Comparison of ENCODE assay signal across 9 mouse cellular contexts in the genomic region with DNA sequence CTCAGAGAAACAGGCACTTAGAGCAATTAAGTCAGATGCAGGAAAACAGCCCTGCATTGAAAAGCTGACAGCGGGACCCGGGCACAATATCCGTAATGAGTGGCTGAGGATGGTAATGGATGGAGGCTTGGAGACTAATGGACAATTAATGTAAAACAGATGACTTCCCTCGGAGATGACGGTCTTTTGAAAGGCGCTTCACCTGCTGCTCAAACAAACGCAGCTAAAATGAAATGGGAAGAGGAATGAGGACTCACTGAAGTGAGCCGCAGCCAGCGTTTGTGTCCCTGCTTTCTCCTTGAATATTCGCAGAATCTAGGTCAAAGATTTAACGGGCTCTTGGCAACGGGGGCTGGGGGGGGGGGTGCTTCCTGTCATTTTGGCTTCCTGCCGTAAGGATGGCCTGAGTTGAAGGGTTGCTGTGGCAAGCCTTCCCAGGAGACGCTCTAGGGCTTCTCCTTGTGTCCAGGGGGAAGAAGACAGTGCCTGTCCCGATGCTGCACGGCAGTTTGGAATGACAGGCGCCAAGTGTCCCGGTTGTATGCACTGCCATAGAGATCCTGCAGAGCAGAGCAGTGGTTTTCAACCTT.
DNase-seq lines count a peak whose midpoint lies in the region; ATAC-seq lines count a peak whose summit lies in the region.
"Had no signal": no experiment of that assay in that cellular context is flagged by ENCODE, and none has a peak within 500 bp of the region (broad histone marks: within the 10 kb centered on the region; RNA-seq: fewer than 3 reads in every experiment).

No protein-coding gene starts in this region.

- peak overlapping the region; percentile 42 for H3K9ac ChIP-seq in forebrain, embryonic 15.5 days (replicated peaks)
- no peak overlapping the region for H3K9ac ChIP-seq in intestine, embryonic 16.5 days (ENCODE audit: low read depth, low read length)

- peak; percentile 87 for DNase-seq in heart, adult 11 months
- no peak for DNase-seq in heart, adult 8-10 months (ENCODE audit: low spot score)
- DNase-seq in cerebellum, adult 11-12 months: peak; percentile 31
- DNase-seq in mesoderm, embryonic 11.5 days (ENCODE audit: low read depth, low spot score): peak; percentile 62
- no peak for DNase-seq in urinary bladder, adult 2 months (ENCODE audit: low spot score)
- DNase-seq in ovary, postnatal 36 days (ENCODE audit: low spot score): no peak

- H3K27ac ChIP-seq in forebrain, embryonic 15.5 days (replicated peaks): peak overlapping the region; percentile 74
- H3K27ac ChIP-seq in intestine, embryonic 16.5 days (ENCODE audit: low read length): no peak overlapping the region

- H3K9me3 ChIP-seq in forebrain, embryonic 15.5 days: no peaks in the 10 kb centered on the region
- H3K9me3 ChIP-seq in intestine, embryonic 16.5 days (ENCODE audit: control insufficient read depth, low read length): no peaks in the 10 kb centered on the region

- H3K36me3 ChIP-seq in forebrain, embryonic 15.5 days: no peaks in the 10 kb centered on the region
- no peaks in the 10 kb centered on the region for H3K36me3 ChIP-seq in intestine, embryonic 16.5 days (ENCODE audit: control insufficient read depth, insufficient read depth, low read length)

- 3% methylated on average over 18 of the region's 18 CpGs for WGBS in forebrain, embryonic 15.5 days
- WGBS in intestine, embryonic 16.5 days: 20% methylated on average over 18 of the region's 18 CpGs

- no peaks in the 10 kb centered on the region for H3K27me3 ChIP-seq in forebrain, embryonic 15.5 days
- H3K27me3 ChIP-seq in intestine, embryonic 16.5 days (replicated peaks; ENCODE audit: control insufficient read depth, insufficient read depth, low read length): no peaks in the 10 kb centered on the region

- peaks cover 22% of the 10 kb centered on the region for H3K4me1 ChIP-seq in forebrain, embryonic 15.5 days
- H3K4me1 ChIP-seq in intestine, embryonic 16.5 days (ENCODE audit: control insufficient read depth, insufficient read depth, low read length): peaks cover 11% of the 10 kb centered on the region; the same call in 1 of the 2 replicates

- H3K4me3 ChIP-seq in forebrain, embryonic 15.5 days: peak overlapping the region; percentile 34
- no peak overlapping the region for H3K4me3 ChIP-seq in intestine, embryonic 16.5 days (ENCODE audit: low read length)
- H3K4me3 ChIP-seq: myocyte had no signal

- ATAC-seq in forebrain, embryonic 15.5 days (replicated peaks): peak; percentile 79
- peak; percentile 41; the same call in 1 of the 2 replicates for ATAC-seq in intestine, embryonic 16.5 days

- H3K4me2 ChIP-seq in forebrain, embryonic 15.5 days (replicated peaks): peak overlapping the region; percentile 54
- peak overlapping the region; percentile 40 for H3K4me2 ChIP-seq in intestine, embryonic 16.5 days (ENCODE audit: low read depth, low read length)

Comparison
In these comparisons a context has a peak if more than half of its experiments do, and no peak if none do; other contexts are left out.
1. DNase-seq: peak in heart, adult 11 months (single experiment), cerebellum, adult 11-12 months (single experiment) and mesoderm, embryonic 11.5 days (single experiment); none in heart, adult 8-10 months (single experiment), urinary bladder, adult 2 months (single experiment) and ovary, postnatal 36 days (single experiment).